Mouse (Mus musculus) erythroid progenitor cell, adult 5-6 weeks (primary cell): ENCODE results near the gene Intu. TPM values are rescaled to one million over a fixed set of nuclear protein-coding genes. Genes with fewer than 3 reads are reported as not detected.

ENCODE experiments used
- ATAC-seq: replicated peaks from 2 replicates; pipeline ENCODE4 v1.8.0; 2016; ENCODE audit warnings: moderate number of reproducible peaks, mild to moderate bottlenecking, moderate TSS enrichment, inconsistent platforms; ENCODE audit not compliant: poor library complexity, low FRiP score, severe bottlenecking
- total RNA-seq, 2 experiments: library from RNA; stranded (forward) in 1 of 2; stranded (reverse) in 1 of 2; fragments of 150-400 nt in 1 of 2; fragments of 186-747, 209-891 nt in 1 of 2; gene quantifications; 2 replicates each; pipeline versions ENCODE4 v1.2.3 to v1.2.4; 2015 to 2017; ENCODE audit warnings: low replicate concordance in 2 of 2

Intu gene
- total RNA-seq, 2 experiments from 2014 or later, result under 0.01 to 7.4 TPM

DNA sequence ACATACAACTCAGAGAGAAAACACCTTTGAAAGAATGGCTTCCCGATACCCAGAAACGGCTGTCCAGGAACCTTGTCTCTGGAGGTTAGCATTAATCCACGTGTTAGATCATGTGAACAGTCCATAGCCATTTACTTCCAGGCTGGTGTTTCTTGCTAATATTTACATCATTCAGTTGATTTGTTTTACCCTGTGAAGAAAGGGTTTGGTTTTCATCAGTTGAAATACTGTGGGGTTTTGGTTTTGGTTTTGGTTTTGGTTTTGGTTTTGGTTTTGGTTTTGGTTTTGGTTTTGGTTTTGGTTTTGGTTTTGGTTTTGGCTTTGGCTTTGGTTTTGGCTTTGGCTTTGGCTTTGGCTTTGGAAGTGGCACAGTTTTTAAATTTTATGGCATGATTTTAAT is 5.0 kb upstream of the Intu start:
- ATAC-seq, result no peak

GRCm38 (mm10) chr3:40527218-40527617 is 3.9 kb upstream of the Intu start:
- ATAC-seq, result no peak

- ATAC-seq, result no peak
These were observed 2.8 kb upstream of the Intu start for GRCm38 (mm10) chr3:40527976-40528950.

DNA sequence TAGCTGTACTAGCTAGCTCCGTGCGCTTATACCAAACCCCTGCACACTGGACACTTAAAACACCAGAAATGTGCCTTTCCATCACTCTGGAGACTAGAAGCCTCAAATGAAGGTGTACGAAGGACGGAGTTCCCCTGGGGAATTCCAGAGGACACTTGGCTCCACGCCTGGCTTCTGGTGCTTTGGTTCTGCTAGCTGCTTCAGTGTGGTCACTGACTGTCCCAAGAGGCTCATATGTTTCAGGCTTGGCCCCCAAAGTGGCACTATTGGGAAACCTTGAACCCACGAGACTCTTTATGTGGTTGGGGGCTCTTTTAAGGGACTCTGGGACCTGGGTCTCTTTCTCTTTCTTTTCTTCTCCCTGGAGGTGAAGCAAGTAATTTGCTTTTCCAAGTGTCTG is 2.1 kb upstream of the Intu start:
- no peak for ATAC-seq

DNA sequence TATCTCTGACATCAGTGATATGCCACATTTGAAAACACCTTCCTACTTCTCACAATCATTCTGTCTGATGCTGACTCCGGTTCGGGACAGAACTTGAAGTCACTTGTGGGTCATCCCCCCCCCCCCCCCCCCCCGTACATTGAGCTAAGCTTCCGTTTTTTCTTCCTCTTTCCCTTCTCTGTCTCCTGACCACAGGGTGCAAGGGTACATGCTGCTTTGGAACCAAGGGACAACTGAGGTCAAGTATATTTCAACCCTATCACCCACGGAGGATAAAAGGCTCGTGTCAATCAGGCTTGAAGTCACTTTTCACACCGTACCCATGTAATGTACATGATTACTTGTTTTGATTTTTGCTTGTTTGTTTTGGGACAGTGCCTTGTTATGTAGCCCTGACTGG is 241 bp upstream of the Intu start:
- ATAC-seq, result no peak

GRCm38 (mm10) chr3:40532256-40532655 is 1.2 kb downstream of the Intu start:
- no peak for ATAC-seq

DNA sequence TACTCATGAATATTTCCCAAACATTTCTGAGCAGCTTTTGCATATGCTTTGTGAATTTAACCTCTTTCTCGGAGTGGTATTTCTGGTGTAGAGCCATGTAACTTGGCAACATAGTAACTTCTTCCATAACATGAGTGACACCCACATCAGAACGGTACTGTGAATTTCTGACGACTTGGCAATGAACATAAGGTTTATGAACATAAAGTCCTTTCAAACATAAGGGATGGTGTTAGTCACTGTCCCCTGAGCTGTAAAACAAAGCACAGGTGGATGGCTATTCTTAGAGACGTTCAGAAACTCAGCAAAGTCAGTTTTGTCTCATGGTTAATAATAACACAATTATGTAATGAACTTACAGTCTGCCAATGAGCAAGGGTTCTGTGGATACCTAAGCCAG is 3.1 kb downstream of the Intu start:
- no peak for ATAC-seq

GRCm38 (mm10) chr3:40540567-40541554 is 9.8 kb downstream of the Intu start:
- ATAC-seq, result peak; percentile 96

- no peak for ATAC-seq
These were observed 15.5 kb downstream of the Intu start for GRCm38 (mm10) chr3:40546621-40547020.

GRCm38 (mm10) chr3:40652941-40653352 is 121.9 kb downstream of the Intu start:
- ATAC-seq, result no peak

- ATAC-seq, result no peak
These were observed 122.5 kb downstream of the Intu start for GRCm38 (mm10) chr3:40653582-40653981.

- ATAC-seq, result no peak
These were observed 122.9 kb downstream of the Intu start for GRCm38 (mm10) chr3:40654028-40654427.

DNA sequence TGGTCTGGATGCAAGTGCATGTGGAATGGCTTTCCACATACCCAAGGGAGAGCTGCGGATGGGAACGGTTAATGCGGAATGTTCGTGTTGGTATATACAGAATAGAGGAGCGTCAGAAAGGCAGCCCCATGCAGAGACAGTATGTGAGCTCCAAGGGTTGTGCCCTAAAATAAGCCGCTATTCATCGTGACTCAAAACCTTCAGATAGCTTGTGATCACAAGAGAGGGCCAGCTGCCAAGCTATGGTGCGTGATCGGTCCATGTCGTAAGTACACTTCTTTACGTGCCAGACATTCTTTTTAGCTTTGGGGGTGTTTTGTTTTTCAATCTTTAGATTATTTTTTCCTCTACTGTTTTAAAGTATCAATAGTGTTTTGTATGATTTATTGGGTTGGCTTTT is 124.5 kb downstream of the Intu start:
- ATAC-seq, result no peak

- no peak for ATAC-seq
These were observed 125.3 kb downstream of the Intu start for GRCm38 (mm10) chr3:40656339-40656738.

DNA sequence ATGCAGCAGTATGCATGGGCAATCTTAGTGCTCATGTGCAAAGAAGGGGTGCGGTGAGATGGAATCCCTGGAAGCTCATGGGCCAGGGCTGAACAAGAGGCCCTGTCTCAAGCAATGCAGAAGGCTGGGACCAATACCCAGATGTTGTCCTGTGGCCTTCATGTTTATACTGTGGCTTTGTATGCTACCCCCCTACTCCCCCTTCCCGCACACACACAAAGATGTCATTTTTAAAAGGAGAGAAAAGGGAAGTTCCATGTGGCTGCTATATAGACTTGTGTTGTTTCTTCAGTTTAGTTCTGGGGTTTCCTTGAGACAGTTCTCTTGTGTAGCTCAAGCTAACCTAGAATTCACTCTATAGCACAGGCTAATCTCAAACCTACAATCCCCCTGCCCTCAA is 129.1 kb downstream of the Intu start:
- no peak for ATAC-seq

DNA sequence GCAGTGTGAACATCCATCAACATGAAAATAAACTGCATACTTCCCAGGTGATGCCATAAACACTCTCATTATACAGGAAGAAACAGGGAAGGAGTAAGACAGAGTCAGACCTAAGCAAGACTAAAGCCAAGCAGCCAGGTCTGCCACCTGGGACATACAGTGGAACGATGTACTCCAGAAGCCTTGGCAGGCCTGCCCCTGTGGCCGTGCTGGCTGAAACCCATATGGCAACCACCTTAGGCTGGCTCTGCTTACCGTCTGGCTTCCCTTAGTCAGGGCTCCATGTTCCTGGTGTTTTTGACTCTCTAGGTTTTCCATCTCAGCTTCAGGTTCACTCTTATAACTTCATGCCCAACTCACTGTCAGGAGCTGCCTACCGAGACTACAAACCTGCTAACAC is 135.0 kb downstream of the Intu start:
- no peak for ATAC-seq

- ATAC-seq, result no peak
These were observed 136.0 kb downstream of the Intu start for GRCm38 (mm10) chr3:40666861-40667719.

- ATAC-seq, result no peak
These were observed 137.8 kb downstream of the Intu start for GRCm38 (mm10) chr3:40668889-40669288.

DNA sequence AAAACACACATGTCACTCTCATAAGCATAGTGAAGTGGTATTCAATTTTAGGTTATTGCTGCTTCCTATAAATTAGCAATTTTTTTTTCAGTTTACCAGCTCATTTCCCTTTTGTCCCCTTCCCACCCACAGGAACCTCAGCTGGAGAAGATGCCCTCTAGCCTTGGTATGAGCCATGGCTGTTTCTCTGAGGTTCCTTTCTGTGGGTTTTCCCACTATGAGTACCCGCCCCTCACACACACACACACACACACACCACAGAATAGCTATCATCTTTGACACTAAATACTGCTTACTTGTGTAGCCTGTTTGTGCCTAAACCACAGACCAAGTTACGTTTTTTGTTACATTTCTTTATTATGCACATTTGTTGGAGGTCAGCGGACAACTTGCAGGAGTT is 138.3 kb downstream of the Intu start:
- no peak for ATAC-seq

DNA sequence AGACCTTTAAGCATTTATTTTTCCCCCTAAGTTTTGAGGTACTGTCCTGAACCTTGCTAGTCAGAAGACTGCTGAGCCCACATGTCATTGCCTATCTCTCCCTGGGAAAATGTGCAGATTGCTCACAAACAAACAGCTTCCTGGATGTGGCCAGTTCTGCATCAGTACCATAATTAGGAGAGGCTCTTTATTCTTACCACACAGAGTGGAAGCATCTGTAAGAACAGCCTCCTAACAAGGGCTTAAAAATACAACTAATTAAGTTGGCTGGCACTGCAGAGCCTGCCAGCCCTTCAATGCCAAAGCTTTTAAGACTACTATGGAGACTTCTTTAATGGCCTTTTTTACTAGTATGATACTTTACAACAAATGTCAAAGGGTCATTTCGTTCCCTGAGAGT is 142.4 kb downstream of the Intu start:
- no peak for ATAC-seq
